Mouse (Mus musculus) liver, adult 2 months (tissue): Measurements from ENCODE around the gene Slc2a4.

Source experiments
- CTCF ChIP-seq: fragments of 200-500 bp; IDR thresholded peaks from 2 replicates; pipeline ENCODE4 v1.5.1; 2011; ENCODE audit warnings: low read depth, low read length, control low read depth
- POLR2A ChIP-seq: fragments of 200-500 bp; IDR thresholded peaks from 2 replicates; pipeline ENCODE4 v1.6.1; 2011; ENCODE audit warnings: low read length, control low read depth; ENCODE audit not compliant: insufficient read depth; ENCODE audit errors: extremely low read depth

GRCm38 (mm10) chr11:69945997-69946891 lies 1.7 kb downstream of the Slc2a4 start:
- TF ChIP-seq CTCF (no peak), POLR2A (no peak)
